Mouse (Mus musculus) thymus, adult 2 months (tissue): Measurements from ENCODE around the gene Zmym4.

Experiments
- CTCF ChIP-seq: fragments of 200-500 bp; IDR thresholded peaks from 2 replicates; pipeline ENCODE4 v1.5.1; 2012; ENCODE audit warnings: mild to moderate bottlenecking, control low read depth, low read length, moderate library complexity, borderline replicate concordance; ENCODE audit not compliant: control insufficient read depth, poor library complexity, insufficient read depth; ENCODE audit errors: extremely low read depth
- POLR2A ChIP-seq: fragments of 200-500 bp; IDR thresholded peaks from 2 replicates; pipeline ENCODE4 v1.6.1; 2012; ENCODE audit warnings: mild to moderate bottlenecking, low read length, control low read depth, moderate library complexity; ENCODE audit not compliant: control insufficient read depth, poor library complexity, insufficient read depth; ENCODE audit errors: extremely low read depth

DNA sequence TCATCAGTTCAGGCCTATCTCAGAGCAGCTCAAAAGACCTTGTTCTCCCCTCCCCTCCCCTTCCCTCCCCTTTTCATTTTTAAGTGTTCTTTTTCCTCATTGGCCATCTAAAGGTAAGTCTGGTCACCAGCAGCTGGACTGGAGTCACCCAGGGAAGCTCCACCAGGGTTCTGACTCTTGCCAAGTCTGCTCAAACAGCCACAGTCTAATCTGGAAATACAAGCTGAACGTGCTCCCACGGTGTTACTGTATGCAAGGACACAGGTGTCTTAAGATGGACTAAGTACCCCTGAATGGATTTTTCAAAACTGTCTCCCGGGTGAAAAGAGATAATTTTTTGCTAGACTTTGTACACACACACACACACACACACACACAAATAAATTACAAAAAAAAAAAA, 15.4 kb upstream of the Zmym4 start:
- TF ChIP-seq CTCF: no peak
- no peak for TF ChIP-seq POLR2A
